Mouse (Mus musculus) midbrain, embryonic 13.5 days (tissue): Measurements from ENCODE around the gene Cep152. TPM values are rescaled to one million over a fixed set of nuclear protein-coding genes. Genes with fewer than 3 reads are reported as not detected.

Experiments used
- ATAC-seq: fragments of 200-750 bp; cut with Nextera tagmentation; 2 replicates; pipeline ENCODE4 v1.8.0; 2017; ENCODE audit warnings: mild to moderate bottlenecking, moderate TSS enrichment, moderate library complexity
- H3K27ac ChIP-seq: fragments of 300-500 bp; sonication (generic); 2 replicates; pipeline ENCODE4 v1.5.1; 2015; ENCODE audit warnings: inconsistent platforms, mild to moderate bottlenecking, moderate library complexity
- H3K27me3 ChIP-seq: fragments of 300-500 bp; sonication (generic); 2 replicates; pipeline ENCODE4 v1.6.1; 2015; ENCODE audit warnings: mild to moderate bottlenecking, inconsistent platforms
- H3K36me3 ChIP-seq: fragments of 300-500 bp; sonication (generic); 2 replicates; pipeline ENCODE4 v1.6.1; 2015; ENCODE audit warnings: mild to moderate bottlenecking, inconsistent platforms
- H3K4me1 ChIP-seq: fragments of 300-500 bp; sonication (generic); replicated peaks from 2 replicates; pipeline ENCODE4 v1.6.1; 2015; ENCODE audit warnings: inconsistent platforms
- H3K4me2 ChIP-seq: fragments of 300-500 bp; sonication (generic); replicated peaks from 2 replicates; pipeline ENCODE4 v1.6.1; 2015; ENCODE audit warnings: moderate library complexity, mild to moderate bottlenecking, inconsistent platforms
- H3K4me3 ChIP-seq: fragments of 300-500 bp; sonication (generic); replicated peaks from 2 replicates; pipeline ENCODE4 v1.5.1; 2015; ENCODE audit warnings: mild to moderate bottlenecking, inconsistent platforms
- H3K9ac ChIP-seq: fragments of 300-500 bp; sonication (generic); replicated peaks from 2 replicates; pipeline ENCODE4 v1.6.1; 2015; ENCODE audit warnings: mild to moderate bottlenecking, inconsistent platforms
- H3K9me3 ChIP-seq: fragments of 300-500 bp; sonication (generic); 2 replicates; pipeline ENCODE4 v1.6.1; 2016; ENCODE audit warnings: mild to moderate bottlenecking, inconsistent platforms
- WGBS: fragments of 180-500 bp; shearing (Covaris S2); methylation state at CpG from one replicate; pipeline ENCODE4 v1.1.7; 2015; 5-methylcytosine and 5-hydroxymethylcytosine counted together
- polyA plus RNA-seq: library from polyadenylated mRNA; unstranded; fragments of >200 nt; fragmentation: Nextera tagmentation; extraction: Ambion mirVana; gene quantifications from 2 replicates; pipeline ENCODE4 v1.2.1, GENCODE M21; 2015

Gene Cep152
- polyA plus RNA-seq, 1 experiment from 2014 or later, result 4.3 TPM

DNA sequence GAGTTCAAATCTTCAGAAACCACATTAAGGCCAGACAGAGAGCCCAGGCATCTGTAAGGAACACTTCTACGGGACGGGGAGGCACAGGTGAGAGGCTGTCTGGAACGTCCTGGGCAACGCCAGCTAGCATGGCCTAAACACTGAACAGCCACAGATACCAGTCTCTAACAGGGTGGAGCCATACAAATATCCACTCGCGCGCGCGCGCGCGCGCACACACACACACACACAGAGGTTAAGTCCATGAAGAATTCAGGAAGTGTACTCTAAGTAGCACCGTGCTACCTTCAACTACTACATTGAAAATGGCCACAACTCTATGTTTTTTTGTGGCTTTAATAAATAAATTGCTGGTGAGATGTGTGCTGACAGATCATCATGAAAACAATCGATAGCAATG, 1.7 kb downstream of the Cep152 start:
- Histone ChIP-seq H3K4me2 (no peak overlapping the region), H3K27ac (no peak overlapping the region)
- ATAC-seq, result no peak

DNA sequence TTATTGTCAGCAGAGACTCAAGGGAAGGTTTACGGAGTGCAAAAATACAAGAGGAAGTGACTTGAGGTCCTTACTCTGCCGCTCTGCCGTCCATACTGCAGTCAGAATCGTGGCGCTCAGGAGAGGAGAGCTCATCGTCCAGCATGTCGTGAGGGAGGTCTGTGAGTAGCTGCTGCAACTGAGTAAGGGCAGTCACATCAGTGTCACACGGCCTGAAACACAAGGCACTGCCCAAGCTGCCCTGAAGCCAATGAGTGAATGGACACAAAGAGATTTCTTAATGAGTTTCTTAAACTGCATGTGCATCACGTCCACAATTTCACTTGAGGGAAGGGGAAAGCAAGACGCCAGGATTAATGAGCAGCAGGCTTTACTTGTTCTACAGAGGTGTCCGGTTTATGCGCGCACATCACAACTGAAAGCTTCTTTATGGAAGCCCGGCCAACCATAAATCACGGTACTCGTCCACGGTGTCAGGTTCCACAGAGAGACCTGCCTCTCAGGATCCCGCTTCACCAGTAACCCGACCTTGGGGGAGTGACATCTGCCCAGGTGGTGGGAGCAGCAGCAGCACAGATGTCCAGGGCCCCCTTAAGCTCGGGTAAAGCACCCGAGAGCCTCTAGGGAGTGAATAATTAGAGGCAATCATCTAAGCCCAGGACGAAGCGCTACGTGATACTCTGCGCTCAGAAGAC, 4.6 kb downstream of the Cep152 start:
- H3K27me3 ChIP-seq, result no peaks in the 10 kb centered on the region
- peak overlapping the region; percentile 20; the same call in 1 of the 2 replicates for H3K4me2 ChIP-seq
- H3K27ac ChIP-seq, result no peak overlapping the region
- no peaks in the 10 kb centered on the region for H3K9me3 ChIP-seq
- ATAC-seq, result no peak
- H3K4me3 ChIP-seq, result no peak overlapping the region
- peaks cover 21% of the 10 kb centered on the region for H3K4me1 ChIP-seq
- H3K9ac ChIP-seq, result 0 out of 2 replicates have a peak overlapping the region, but pooled peaks have one; percentile 6
- peaks cover 34% of the 10 kb centered on the region for H3K36me3 ChIP-seq
- 47% methylated on average over 25 of the region's 25 CpGs for WGBS

More for the DNA sequence above, 1.7 kb downstream of the Cep152 start:
- no peak overlapping the region for H3K4me3 ChIP-seq
- H3K27me3 ChIP-seq, result no peaks in the 10 kb centered on the region
- 96% methylated on average over 15 of the region's 15 CpGs for WGBS
- H3K36me3 ChIP-seq, result peaks cover 10% of the 10 kb centered on the region
- no peak overlapping the region for H3K9ac ChIP-seq
- H3K4me1 ChIP-seq, result peaks cover 24% of the 10 kb centered on the region
- no peaks in the 10 kb centered on the region for H3K9me3 ChIP-seq

GRCm38 (mm10) chr2:125615858-125616424, 9.0 kb downstream of the Cep152 start:
- Histone ChIP-seq H3K27ac (no peak overlapping the region), H3K4me1 (peaks cover 5% of the 10 kb centered on the region; the same call in 1 of the 2 replicates), H3K4me3 (no peak overlapping the region), H3K36me3 (peaks cover 61% of the 10 kb centered on the region), H3K27me3 (no peaks in the 10 kb centered on the region), H3K9ac (no peak overlapping the region), H3K4me2 (no peak overlapping the region), H3K9me3 (no peaks in the 10 kb centered on the region)
- 93% methylated on average over 8 of the region's 8 CpGs for WGBS
- ATAC-seq, result no peak

DNA sequence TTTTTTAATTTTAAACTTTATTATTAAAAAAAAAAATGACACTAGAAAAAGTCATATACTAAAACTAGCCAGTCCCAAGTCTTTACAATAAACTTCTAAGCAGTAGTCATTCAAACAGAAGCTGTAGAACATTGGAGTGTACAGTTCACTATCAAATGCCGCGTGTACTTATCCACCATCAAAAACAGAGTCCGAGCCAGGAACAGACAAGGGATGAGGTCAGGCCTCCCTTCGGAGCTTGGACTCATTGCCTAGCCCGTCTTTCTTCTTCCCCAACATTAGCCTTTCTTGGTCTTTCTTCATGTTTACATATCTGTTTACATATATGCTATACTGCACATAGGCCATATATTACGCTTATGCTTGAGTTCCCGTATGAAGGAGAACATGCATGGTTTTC, 9.5 kb downstream of the Cep152 start:
- Histone ChIP-seq H3K27me3 (no peaks in the 10 kb centered on the region), H3K4me1 (peaks cover 2% of the 10 kb centered on the region; the same call in 1 of the 2 replicates), H3K36me3 (peaks cover 64% of the 10 kb centered on the region), H3K27ac (no peak overlapping the region), H3K9me3 (no peaks in the 10 kb centered on the region), H3K4me2 (no peak overlapping the region), H3K4me3 (no peak overlapping the region), H3K9ac (no peak overlapping the region)
- ATAC-seq, result no peak
- 97% methylated on average over 7 of the region's 7 CpGs for WGBS

GRCm38 (mm10) chr2:125606220-125606845, 18.6 kb downstream of the Cep152 start:
- Histone ChIP-seq H3K9me3 (no peaks in the 10 kb centered on the region), H3K27ac (no peak overlapping the region), H3K9ac (no peak overlapping the region), H3K4me2 (no peak overlapping the region), H3K4me1 (no peaks in the 10 kb centered on the region), H3K27me3 (no peaks in the 10 kb centered on the region), H3K36me3 (peaks cover 42% of the 10 kb centered on the region), H3K4me3 (no peak overlapping the region)
- 86% methylated on average over 17 of the region's 17 CpGs for WGBS
- ATAC-seq, result no peak

- Histone ChIP-seq H3K9ac (no peak overlapping the region), H3K9me3 (no peaks in the 10 kb centered on the region), H3K4me2 (no peak overlapping the region), H3K27me3 (no peaks in the 10 kb centered on the region), H3K36me3 (peaks cover 46% of the 10 kb centered on the region), H3K4me1 (no peaks in the 10 kb centered on the region), H3K4me3 (no peak overlapping the region), H3K27ac (no peak overlapping the region)
- ATAC-seq, result no peak
- 84% methylated on average over 7 of the region's 7 CpGs for WGBS
Measured at GRCm38 (mm10) chr2:125604646-125605045, 20.3 kb downstream of the Cep152 start.

DNA sequence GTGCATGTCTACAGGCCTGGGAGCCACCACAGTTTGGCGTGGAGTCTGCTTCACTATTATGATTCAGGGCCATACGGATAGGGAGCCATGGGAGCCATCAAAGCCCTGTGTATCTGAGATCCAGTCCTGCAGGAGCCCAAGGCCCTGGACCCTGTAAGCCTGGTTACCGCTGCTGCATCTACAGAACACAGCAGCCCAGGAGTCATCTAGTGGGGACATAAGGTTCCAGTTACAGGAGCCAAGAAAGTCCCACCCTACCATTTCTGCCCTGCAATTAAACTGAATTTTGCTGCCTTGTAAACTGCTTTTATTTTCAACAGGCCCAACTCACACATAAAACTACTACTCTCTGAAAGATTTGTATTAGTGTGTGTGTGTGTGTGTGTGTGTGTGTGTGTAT, 21.9 kb downstream of the Cep152 start:
- Histone ChIP-seq H3K9me3 (no peaks in the 10 kb centered on the region), H3K4me2 (no peak overlapping the region), H3K4me3 (no peak overlapping the region), H3K4me1 (no peaks in the 10 kb centered on the region), H3K9ac (no peak overlapping the region), H3K27me3 (no peaks in the 10 kb centered on the region), H3K36me3 (peaks cover 37% of the 10 kb centered on the region), H3K27ac (no peak overlapping the region)
- ATAC-seq, result no peak
- 90% methylated on average over 3 of the region's 3 CpGs for WGBS

- Histone ChIP-seq H3K4me3 (no peak overlapping the region), H3K27ac (no peak overlapping the region), H3K9ac (no peak overlapping the region), H3K9me3 (no peaks in the 10 kb centered on the region), H3K4me2 (no peak overlapping the region), H3K4me1 (no peaks in the 10 kb centered on the region), H3K36me3 (peaks cover 46% of the 10 kb centered on the region), H3K27me3 (no peaks in the 10 kb centered on the region)
- ATAC-seq, result no peak
- WGBS, result 88% methylated on average over 4 of the region's 4 CpGs
Measured at GRCm38 (mm10) chr2:125598958-125599357, 26.0 kb downstream of the Cep152 start.

GRCm38 (mm10) chr2:125598251-125598650, 26.7 kb downstream of the Cep152 start:
- WGBS, result 83% methylated on average over 6 of the region's 6 CpGs
- peaks cover 47% of the 10 kb centered on the region for H3K36me3 ChIP-seq

GRCm38 (mm10) chr2:125594786-125595185, 30.1 kb downstream of the Cep152 start:
- ATAC-seq, result no peak
- Histone ChIP-seq H3K27ac (no peak overlapping the region), H3K36me3 (peaks cover 26% of the 10 kb centered on the region), H3K27me3 (no peaks in the 10 kb centered on the region), H3K4me3 (no peak overlapping the region), H3K9me3 (no peaks in the 10 kb centered on the region), H3K4me2 (no peak overlapping the region), H3K4me1 (no peaks in the 10 kb centered on the region), H3K9ac (no peak overlapping the region)
- WGBS, result 77% methylated on average over 12 of the region's 12 CpGs

More at GRCm38 (mm10) chr2:125598251-125598650, 26.7 kb downstream of the Cep152 start:
- no peak overlapping the region for H3K27ac ChIP-seq
- no peaks in the 10 kb centered on the region for H3K9me3 ChIP-seq
- H3K4me2 ChIP-seq, result no peak overlapping the region
- no peaks in the 10 kb centered on the region for H3K27me3 ChIP-seq
- no peak overlapping the region for H3K9ac ChIP-seq
- H3K4me3 ChIP-seq, result no peak overlapping the region
- ATAC-seq, result no peak
- H3K4me1 ChIP-seq, result no peaks in the 10 kb centered on the region

GRCm38 (mm10) chr2:125594072-125594471, 30.8 kb downstream of the Cep152 start:
- no peak overlapping the region for H3K4me3 ChIP-seq
- no peak overlapping the region for H3K9ac ChIP-seq
- H3K4me1 ChIP-seq, result no peaks in the 10 kb centered on the region
- H3K4me2 ChIP-seq, result no peak overlapping the region
- no peak overlapping the region for H3K27ac ChIP-seq
- H3K27me3 ChIP-seq, result no peaks in the 10 kb centered on the region
- no peak for ATAC-seq
- peaks cover 31% of the 10 kb centered on the region for H3K36me3 ChIP-seq
- 91% methylated on average over 6 of the region's 6 CpGs for WGBS
- H3K9me3 ChIP-seq, result no peaks in the 10 kb centered on the region

DNA sequence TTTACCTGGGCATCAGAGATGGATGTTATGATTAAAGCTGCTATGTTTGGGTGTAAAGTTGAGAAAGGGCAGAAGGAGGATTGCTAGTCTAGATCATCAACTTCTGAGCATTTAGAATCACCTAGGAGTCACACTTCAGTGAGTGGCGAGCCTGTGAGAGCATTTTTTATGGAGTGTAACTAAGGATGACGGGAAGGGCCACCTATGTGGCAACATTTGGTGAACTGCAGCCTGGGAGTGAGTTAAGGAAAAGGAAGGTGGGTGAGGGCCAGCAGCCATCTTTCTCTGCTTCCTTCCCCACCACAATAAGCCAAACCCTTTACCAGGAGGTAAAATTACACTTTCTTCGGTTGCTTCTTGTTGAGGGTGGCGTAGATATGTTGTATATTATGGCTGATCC, 33.0 kb downstream of the Cep152 start:
- H3K9ac ChIP-seq, result no peak overlapping the region
- no peak overlapping the region for H3K4me2 ChIP-seq
- no peak for ATAC-seq
- no peak overlapping the region for H3K4me3 ChIP-seq
- no peaks in the 10 kb centered on the region for H3K9me3 ChIP-seq
- peaks cover 48% of the 10 kb centered on the region for H3K36me3 ChIP-seq
- WGBS, result 97% methylated on average over 4 of the region's 4 CpGs
- H3K27ac ChIP-seq, result no peak overlapping the region
- H3K27me3 ChIP-seq, result no peaks in the 10 kb centered on the region
- no peaks in the 10 kb centered on the region for H3K4me1 ChIP-seq
